Mouse (Mus musculus) forebrain, embryonic 11.5 days (tissue): ENCODE results near the gene Atp6v0e2. TPM values are rescaled to one million over a fixed set of nuclear protein-coding genes. Genes with fewer than 3 reads are reported as not detected.

Experiments
- ATAC-seq: fragments of 200-750 bp; cut with Nextera tagmentation; replicated peaks from 2 replicates; pipeline ENCODE4 v1.8.0; 2017; ENCODE audit warnings: moderate TSS enrichment; ENCODE audit not compliant: low FRiP score
- DNase-seq: peaks from one replicate; pipeline ENCODE4 v3.0.0-alpha.2; 2017; ENCODE audit warnings: low spot score
- H3K27ac ChIP-seq: fragments of 300-500 bp; sonication (generic); 2 replicates; pipeline ENCODE4 v1.5.1; 2014; ENCODE audit warnings: low read depth, low read length
- H3K27me3 ChIP-seq: fragments of 300-500 bp; sonication (generic); 2 replicates; pipeline ENCODE4 v1.6.1; 2014; ENCODE audit warnings: mild to moderate bottlenecking, low read length, mixed read lengths; ENCODE audit not compliant: control insufficient read depth, insufficient read depth
- H3K36me3 ChIP-seq: fragments of 300-500 bp; sonication (generic); 2 replicates; pipeline ENCODE4 v1.6.1; 2014; ENCODE audit warnings: mild to moderate bottlenecking, low read length, moderate library complexity, mixed read lengths; ENCODE audit not compliant: control insufficient read depth, insufficient read depth
- H3K4me1 ChIP-seq: fragments of 300-500 bp; sonication (generic); replicated peaks from 2 replicates; pipeline ENCODE4 v1.6.1; 2014; ENCODE audit warnings: low read length, mixed read lengths; ENCODE audit not compliant: control insufficient read depth, insufficient read depth
- H3K4me2 ChIP-seq: fragments of 300-500 bp; sonication (generic); 2 replicates; pipeline ENCODE4 v1.6.1; 2014; ENCODE audit warnings: low read depth, mild to moderate bottlenecking, low read length, moderate library complexity, mixed read lengths; ENCODE audit not compliant: severe bottlenecking
- H3K4me3 ChIP-seq: fragments of 300-500 bp; sonication (generic); 2 replicates; pipeline ENCODE4 v1.5.1; 2014; ENCODE audit warnings: low read depth, low read length
- H3K9ac ChIP-seq: fragments of 300-500 bp; sonication (generic); 2 replicates; pipeline ENCODE4 v1.6.1; 2014; ENCODE audit warnings: low read length
- H3K9me3 ChIP-seq: fragments of 300-500 bp; sonication (generic); 2 replicates; pipeline ENCODE4 v1.6.1; 2016; ENCODE audit warnings: low read length, mixed read lengths; ENCODE audit not compliant: control insufficient read depth
- WGBS: fragments of 180-500 bp; shearing (Covaris S2); extraction: QIAGEN DNeasy Blood & Tissue Kit; methylation state at CpG from one replicate; pipeline ENCODE4 v1.1.7; 2014; 5-methylcytosine and 5-hydroxymethylcytosine counted together
- polyA plus RNA-seq: library from polyadenylated mRNA; unstranded; fragments of >200 nt; fragmentation: Nextera tagmentation; extraction: Ambion mirVana; gene quantifications from 2 replicates; pipeline ENCODE4 v1.2.1, GENCODE M21; 2014

The Atp6v0e2 gene
- polyA plus RNA-seq, 1 experiment from 2014 or later, result 52.5 TPM

GRCm38 (mm10) chr6:48578736-48579135 is 41.3 kb downstream of the Atp6v0e2 start:
- no peak for ATAC-seq
- 74% methylated on average over 5 of the region's 5 CpGs for WGBS

GRCm38 (mm10) chr6:48579215-48579648 is 41.8 kb downstream of the Atp6v0e2 start:
- no peak overlapping the region for H3K27ac ChIP-seq
- WGBS, result 52% methylated on average over 5 of the region's 5 CpGs
- no peak overlapping the region for H3K4me2 ChIP-seq
- H3K4me3 ChIP-seq, result no peak overlapping the region
- DNase-seq (no peak), ATAC-seq (no peak)
- no peaks in the 10 kb centered on the region for H3K36me3 ChIP-seq
- no peaks in the 10 kb centered on the region for H3K27me3 ChIP-seq
- H3K9me3 ChIP-seq, result no peaks in the 10 kb centered on the region
- H3K4me1 ChIP-seq, result no peaks in the 10 kb centered on the region
- H3K9ac ChIP-seq, result no peak overlapping the region

More at GRCm38 (mm10) chr6:48578736-48579135, 41.3 kb downstream of the Atp6v0e2 start:
- no peak overlapping the region for H3K4me3 ChIP-seq
- no peak overlapping the region for H3K4me2 ChIP-seq
- DNase-seq, result no peak
- H3K36me3 ChIP-seq, result no peaks in the 10 kb centered on the region
- H3K4me1 ChIP-seq, result no peaks in the 10 kb centered on the region
- H3K27ac ChIP-seq, result no peak overlapping the region
- no peaks in the 10 kb centered on the region for H3K9me3 ChIP-seq
- no peaks in the 10 kb centered on the region for H3K27me3 ChIP-seq
- H3K9ac ChIP-seq, result no peak overlapping the region

- Histone ChIP-seq H3K4me2 (no peak overlapping the region), H3K36me3 (no peaks in the 10 kb centered on the region), H3K9me3 (no peaks in the 10 kb centered on the region), H3K27me3 (no peaks in the 10 kb centered on the region), H3K9ac (no peak overlapping the region), H3K4me1 (no peaks in the 10 kb centered on the region), H3K4me3 (no peak overlapping the region), H3K27ac (no peak overlapping the region)
- 37% methylated on average over 3 of the region's 3 CpGs for WGBS
- no peak for DNase-seq
- ATAC-seq, result no peak
Observed at GRCm38 (mm10) chr6:48581257-48581656, 43.8 kb downstream of the Atp6v0e2 start.

- Histone ChIP-seq H3K27me3 (no peaks in the 10 kb centered on the region), H3K4me1 (no peaks in the 10 kb centered on the region), H3K36me3 (no peaks in the 10 kb centered on the region), H3K4me2 (no peak overlapping the region), H3K4me3 (no peak overlapping the region), H3K9me3 (no peaks in the 10 kb centered on the region), H3K27ac (no peak overlapping the region), H3K9ac (no peak overlapping the region)
- WGBS, result 75% methylated on average over 3 of the region's 3 CpGs
- DNase-seq (no peak), ATAC-seq (no peak)
Observed at GRCm38 (mm10) chr6:48582037-48582436, 44.6 kb downstream of the Atp6v0e2 start.

GRCm38 (mm10) chr6:48589194-48589750 is 51.9 kb downstream of the Atp6v0e2 start, which contains the start of gene Gm45021:
Gm45021 (plus strand) TSS chr6:48589610.
- no peak within 1 kb of the TSS for H3K4me2 ChIP-seq
- 0 out of 2 replicates have a peak, but pooled peaks cover 3% of the 10 kb centered on the region for H3K4me1 ChIP-seq
- no peak within 1 kb of the TSS for H3K4me3 ChIP-seq
- H3K27ac ChIP-seq, result no peak within 1 kb of the TSS
- no peaks in the 10 kb centered on the region for H3K9me3 ChIP-seq
- ATAC-seq (no peak), DNase-seq (no peak)
- no peak within 1 kb of the TSS for H3K9ac ChIP-seq
- H3K36me3 ChIP-seq, result no peaks in the 10 kb centered on the region
- WGBS, result 82% methylated on average over 6 of the region's 6 CpGs
- no peaks in the 10 kb centered on the region for H3K27me3 ChIP-seq

Other genes with a start within 250 kb of the Atp6v0e2 start
- 23.5 and 23.8 TPM in 2 replicates for gene Krba1, start 142.0 kb upstream of the Atp6v0e2 start, polyA plus RNA-seq
- 17.5 and 19.6 TPM in 2 replicates for gene Zfp467, start 91.8 kb upstream of the Atp6v0e2 start, polyA plus RNA-seq
- gene Sspo, start 89.4 kb upstream of the Atp6v0e2 start, polyA plus RNA-seq, result 0.05 and 0.29 TPM in 2 replicates
- 12.6 and 13.7 TPM in 2 replicates for gene Lrrc61, start 17.2 kb downstream of the Atp6v0e2 start, polyA plus RNA-seq
- gene Rarres2, start 35.2 kb downstream of the Atp6v0e2 start, polyA plus RNA-seq, result 0.60 and 0.84 TPM in 2 replicates
- gene Gm45021, start 52.0 kb downstream of the Atp6v0e2 start, polyA plus RNA-seq, result not detected in 2 replicates
- gene Repin1, start 56.3 kb downstream of the Atp6v0e2 start, polyA plus RNA-seq, result 50.2 and 50.6 TPM in 2 replicates
- gene Gm44965, start 56.3 kb downstream of the Atp6v0e2 start, polyA plus RNA-seq, result 0.67 TPM in 1 of 2 replicates, not detected in the other
- 12.7 and 14.2 TPM in 2 replicates for gene Zfp775, start 64.4 kb downstream of the Atp6v0e2 start, polyA plus RNA-seq
- 0.48 and 0.60 TPM in 2 replicates for gene AI854703, start 89.1 kb downstream of the Atp6v0e2 start, polyA plus RNA-seq
- gene Gimap8, start 109.6 kb downstream of the Atp6v0e2 start, polyA plus RNA-seq, result 0.16 and 0.31 TPM in 2 replicates
- gene Gimap9, start 138.5 kb downstream of the Atp6v0e2 start, polyA plus RNA-seq, result 3.1 and 3.3 TPM in 2 replicates
- 4.3 and 4.5 TPM in 2 replicates for gene Gimap4, start 146.9 kb downstream of the Atp6v0e2 start, polyA plus RNA-seq
- gene Gimap6, start 170.6 kb downstream of the Atp6v0e2 start, polyA plus RNA-seq, result 7.1 and 8.7 TPM in 2 replicates
- 0.94 TPM in 1 of 2 replicates, not detected in the other for gene Gm28053, start 181.0 kb downstream of the Atp6v0e2 start, polyA plus RNA-seq
- gene Gimap7, start 181.0 kb downstream of the Atp6v0e2 start, polyA plus RNA-seq, result not detected in 2 replicates
- 5.4 and 6.4 TPM in 2 replicates for gene Gimap1, start 201.4 kb downstream of the Atp6v0e2 start, polyA plus RNA-seq
- gene Gimap5, start 208.6 kb downstream of the Atp6v0e2 start, polyA plus RNA-seq, result 0.71 and 1.5 TPM in 2 replicates
- not detected in 2 replicates for gene Gimap3, start 233.2 kb downstream of the Atp6v0e2 start, polyA plus RNA-seq